Mouse (Mus musculus): ENCODE results near the gene Itih4. TPM values are rescaled to one million over a fixed set of nuclear protein-coding genes. Genes with fewer than 3 reads are reported as not detected.

Itih4 gene
- polyA plus RNA-seq, 1 experiment from 2014 or later: not detected

- H3K27me3 ChIP-seq: no peaks in the 10 kb centered on the region
- WGBS: 88% methylated on average over 17 of the region's 17 CpGs
- no peaks in the 10 kb centered on the region; the same call in 1 of the 2 replicates for H3K36me3 ChIP-seq
- H3K4me3 ChIP-seq: no peak overlapping the region
- H3K4me1 ChIP-seq: no peaks in the 10 kb centered on the region
- no peak for ATAC-seq (ENCODE audit: low FRiP score, low read depth)
- H3K9ac ChIP-seq (replicated peaks): no peak overlapping the region
- H3K9me3 ChIP-seq: no peaks in the 10 kb centered on the region
- no peak overlapping the region for H3K27ac ChIP-seq (replicated peaks)
- no peak overlapping the region for H3K4me2 ChIP-seq (replicated peaks)
These were observed 5.2 kb upstream of the Itih4 start for GRCm38 (mm10) chr14:30880811-30881717.

- Histone ChIP-seq H3K4me3 (no peak overlapping the region), H3K36me3 (no peaks in the 10 kb centered on the region), H3K27ac (replicated peaks) (no peak overlapping the region), H3K4me2 (replicated peaks) (no peak overlapping the region), H3K9ac (replicated peaks) (no peak overlapping the region), H3K27me3 (no peaks in the 10 kb centered on the region), H3K9me3 (no peaks in the 10 kb centered on the region), H3K4me1 (no peaks in the 10 kb centered on the region)
- no peak for ATAC-seq (ENCODE audit: low FRiP score, low read depth)
- 92% methylated on average over 3 of the region's 3 CpGs for WGBS
These were observed 4.6 kb upstream of the Itih4 start for GRCm38 (mm10) chr14:30881718-30882108.

- Histone ChIP-seq H3K4me3 (no peak overlapping the region), H3K4me2 (replicated peaks) (no peak overlapping the region), H3K27me3 (no peaks in the 10 kb centered on the region), H3K9ac (replicated peaks) (no peak overlapping the region), H3K4me1 (0 out of 2 replicates have a peak, but pooled peaks cover 4% of the 10 kb centered on the region), H3K36me3 (no peaks in the 10 kb centered on the region), H3K9me3 (no peaks in the 10 kb centered on the region), H3K27ac (replicated peaks) (no peak overlapping the region)
- ATAC-seq (ENCODE audit: low FRiP score, low read depth): no peak
- WGBS: 24% methylated on average over 3 of the region's 3 CpGs
These were observed 978 bp upstream of the Itih4 start for GRCm38 (mm10) chr14:30885298-30885697.

- Histone ChIP-seq H3K36me3 (no peaks in the 10 kb centered on the region), H3K4me2 (replicated peaks) (no peak overlapping the region), H3K27ac (replicated peaks) (no peak overlapping the region), H3K4me1 (0 out of 2 replicates have a peak, but pooled peaks cover 4% of the 10 kb centered on the region), H3K9me3 (no peaks in the 10 kb centered on the region), H3K9ac (replicated peaks) (no peak overlapping the region), H3K4me3 (no peak overlapping the region), H3K27me3 (no peaks in the 10 kb centered on the region)
- 28% methylated on average over 8 of the region's 9 CpGs for WGBS
- ATAC-seq (ENCODE audit: low FRiP score, low read depth): no peak
These were observed 2.0 kb downstream of the Itih4 start for GRCm38 (mm10) chr14:30888271-30888732.

- no peak overlapping the region for H3K4me3 ChIP-seq
- no peak; the same call in 1 of the 2 replicates for ATAC-seq (ENCODE audit: low FRiP score, low read depth)
- H3K9ac ChIP-seq (replicated peaks): no peak overlapping the region
- no peaks in the 10 kb centered on the region for H3K36me3 ChIP-seq
- 19% methylated on average over 3 of the region's 3 CpGs for WGBS
- no peaks in the 10 kb centered on the region for H3K27me3 ChIP-seq
- no peak overlapping the region for H3K27ac ChIP-seq (replicated peaks)
- H3K4me2 ChIP-seq (replicated peaks): no peak overlapping the region
- H3K4me1 ChIP-seq: peaks cover 3% of the 10 kb centered on the region; the same call in 1 of the 2 replicates
- no peaks in the 10 kb centered on the region for H3K9me3 ChIP-seq
These were observed 13.7 kb downstream of the Itih4 start for GRCm38 (mm10) chr14:30899972-30900371.

- Histone ChIP-seq H3K27ac (replicated peaks) (no peak overlapping the region), H3K4me2 (replicated peaks) (no peak overlapping the region), H3K9ac (replicated peaks) (no peak overlapping the region), H3K9me3 (no peaks in the 10 kb centered on the region), H3K27me3 (no peaks in the 10 kb centered on the region), H3K4me3 (no peak overlapping the region), H3K36me3 (no peaks in the 10 kb centered on the region), H3K4me1 (peaks cover 3% of the 10 kb centered on the region; the same call in 1 of the 2 replicates)
- no peak for ATAC-seq (ENCODE audit: low FRiP score, low read depth)
- 89% methylated on average over 5 of the region's 5 CpGs for WGBS
These were observed 16.4 kb downstream of the Itih4 start for GRCm38 (mm10) chr14:30902628-30903027.

- H3K4me3 ChIP-seq: no peak overlapping the region
- no peak overlapping the region for H3K4me2 ChIP-seq (replicated peaks)
- WGBS: 86% methylated on average over 3 of the region's 3 CpGs
- ATAC-seq (ENCODE audit: low FRiP score, low read depth): no peak
- H3K4me1 ChIP-seq: peaks cover 3% of the 10 kb centered on the region; the same call in 1 of the 2 replicates
- H3K27ac ChIP-seq (replicated peaks): no peak overlapping the region
- no peaks in the 10 kb centered on the region for H3K9me3 ChIP-seq
- no peaks in the 10 kb centered on the region for H3K36me3 ChIP-seq
- no peak overlapping the region for H3K9ac ChIP-seq (replicated peaks)
- no peaks in the 10 kb centered on the region for H3K27me3 ChIP-seq
These were observed 16.8 kb downstream of the Itih4 start for GRCm38 (mm10) chr14:30903036-30903435.

GRCm38 (mm10) chr14:30904307-30904706 is 18.0 kb downstream of the Itih4 start:
- no peaks in the 10 kb centered on the region for H3K27me3 ChIP-seq
- H3K36me3 ChIP-seq: no peaks in the 10 kb centered on the region
- H3K4me3 ChIP-seq: no peak overlapping the region
- WGBS: 85% methylated on average over 8 of the region's 8 CpGs
- H3K27ac ChIP-seq (replicated peaks): no peak overlapping the region
- no peak overlapping the region for H3K4me2 ChIP-seq (replicated peaks)
- no peaks in the 10 kb centered on the region for H3K9me3 ChIP-seq
- H3K4me1 ChIP-seq: peaks cover 3% of the 10 kb centered on the region; the same call in 1 of the 2 replicates
- ATAC-seq (ENCODE audit: low FRiP score, low read depth): no peak
- no peak overlapping the region for H3K9ac ChIP-seq (replicated peaks)

- H3K27ac ChIP-seq (replicated peaks): no peak overlapping the region
- H3K4me2 ChIP-seq (replicated peaks): no peak overlapping the region
- no peaks in the 10 kb centered on the region for H3K36me3 ChIP-seq
- ATAC-seq (ENCODE audit: low FRiP score, low read depth): no peak
- H3K27me3 ChIP-seq: no peaks in the 10 kb centered on the region
- 92% methylated on average over 6 of the region's 6 CpGs for WGBS
- no peak overlapping the region for H3K4me3 ChIP-seq
- H3K9ac ChIP-seq (replicated peaks): no peak overlapping the region
- H3K4me1 ChIP-seq: no peaks in the 10 kb centered on the region
- no peaks in the 10 kb centered on the region for H3K9me3 ChIP-seq
These were observed 19.7 kb downstream of the Itih4 start for GRCm38 (mm10) chr14:30906001-30906400.

- ATAC-seq (ENCODE audit: low FRiP score, low read depth): no peak
- Histone ChIP-seq H3K27ac (replicated peaks) (no peak overlapping the region), H3K4me3 (no peak overlapping the region), H3K36me3 (no peaks in the 10 kb centered on the region), H3K9ac (replicated peaks) (no peak overlapping the region), H3K4me2 (replicated peaks) (no peak overlapping the region), H3K4me1 (no peaks in the 10 kb centered on the region), H3K27me3 (no peaks in the 10 kb centered on the region), H3K9me3 (no peaks in the 10 kb centered on the region)
- 90% methylated on average over 3 of the region's 3 CpGs for WGBS
These were observed 21.6 kb downstream of the Itih4 start for GRCm38 (mm10) chr14:30907814-30908265.

GRCm38 (mm10) chr14:30911141-30911540 is 24.9 kb downstream of the Itih4 start:
- no peaks in the 10 kb centered on the region for H3K9me3 ChIP-seq
- no peaks in the 10 kb centered on the region for H3K27me3 ChIP-seq
- no peak overlapping the region for H3K9ac ChIP-seq (replicated peaks)
- no peaks in the 10 kb centered on the region for H3K36me3 ChIP-seq
- H3K4me3 ChIP-seq: no peak overlapping the region
- no peak for ATAC-seq (ENCODE audit: low FRiP score, low read depth)
- H3K27ac ChIP-seq (replicated peaks): no peak overlapping the region
- no peaks in the 10 kb centered on the region for H3K4me1 ChIP-seq
- WGBS: 90% methylated on average over 8 of the region's 8 CpGs
- H3K4me2 ChIP-seq (replicated peaks): no peak overlapping the region

- H3K4me1 ChIP-seq: no peaks in the 10 kb centered on the region
- H3K4me3 ChIP-seq: no peak overlapping the region
- no peaks in the 10 kb centered on the region for H3K9me3 ChIP-seq
- no peak overlapping the region for H3K9ac ChIP-seq (replicated peaks)
- ATAC-seq (ENCODE audit: low FRiP score, low read depth): no peak
- no peak overlapping the region for H3K27ac ChIP-seq (replicated peaks)
- H3K36me3 ChIP-seq: no peaks in the 10 kb centered on the region
- no peaks in the 10 kb centered on the region for H3K27me3 ChIP-seq
- 77% methylated on average over 8 of the region's 8 CpGs for WGBS
- no peak overlapping the region for H3K4me2 ChIP-seq (replicated peaks)
These were observed 26.4 kb downstream of the Itih4 start for GRCm38 (mm10) chr14:30912641-30913040.

All from midbrain, embryonic 12.5 days (tissue).